Mouse (Mus musculus) c-Kit-negative CD71-positive TER-119-positive erythroid progenitor cells, embryonic 14.5 days (primary cell): ENCODE measurements around the gene Abo.

Experiments
- DNase-seq: peaks from one replicate; pipeline ENCODE4 v3.0.0-alpha.2; 2013; ENCODE audit warnings: low read depth, low spot score

The Abo gene

GRCm38 (mm10) chr2:26870666-26871065 lies 5.9 kb upstream of the Abo start:
- DNase-seq, result no peak

DNA sequence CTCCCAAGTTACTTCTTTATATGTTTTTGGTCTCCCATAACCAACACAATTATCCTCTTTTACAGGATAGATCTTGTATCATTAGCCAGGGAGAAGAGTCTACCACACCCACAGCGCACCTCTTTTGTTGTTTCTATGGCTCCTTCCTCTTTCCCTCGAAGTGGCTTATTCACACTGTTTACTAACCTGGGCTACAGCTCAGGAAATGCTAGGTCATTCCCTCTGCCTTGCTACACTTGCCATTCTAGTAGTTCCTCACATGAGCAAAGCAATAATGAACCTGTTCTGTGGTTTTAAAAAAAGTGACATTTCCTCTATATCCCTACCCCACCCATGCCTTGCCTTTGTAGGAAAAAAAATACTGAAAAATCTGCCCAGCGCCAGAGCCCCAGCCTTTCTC lies 1.9 kb downstream of the Abo start:
- DNase-seq, result no peak

- no peak for DNase-seq
These were observed 17.1 kb downstream of the Abo start for GRCm38 (mm10) chr2:26847706-26848105.

DNA sequence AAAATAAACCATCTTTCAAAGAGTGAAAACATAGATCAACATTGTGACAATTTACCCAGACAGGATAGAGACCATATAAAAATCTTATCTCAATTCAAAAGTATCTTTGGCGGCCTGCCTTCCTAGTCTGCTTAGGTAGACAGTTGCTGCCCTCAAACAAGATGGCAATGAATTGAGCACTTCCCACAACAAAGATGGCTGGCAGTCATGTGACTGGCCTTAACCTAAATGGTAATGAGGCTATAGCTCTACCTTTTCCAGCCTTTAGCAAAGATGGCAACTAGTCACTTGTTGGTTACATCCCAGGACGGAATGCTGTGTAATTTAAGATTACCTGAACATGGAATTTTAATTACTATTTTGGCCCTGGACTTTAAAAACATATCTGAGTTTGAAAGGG lies 32.3 kb downstream of the Abo start:
- DNase-seq, result no peak

GRCm38 (mm10) chr2:26828047-26828446 lies 36.7 kb downstream of the Abo start:
- no peak for DNase-seq

- no peak for DNase-seq
These were observed 37.4 kb downstream of the Abo start for GRCm38 (mm10) chr2:26827261-26827975.
